Mouse (Mus musculus) brain, embryonic 14.5 days (tissue): ENCODE measurements around the gene Strn4.

Source experiments
- CTCF ChIP-seq: fragments of 200-500 bp; IDR thresholded peaks from 2 replicates; pipeline ENCODE4 v1.5.1; 2012; ENCODE audit warnings: inconsistent platforms, mild to moderate bottlenecking, moderate library complexity, borderline replicate concordance; ENCODE audit not compliant: insufficient read depth, insufficient read length; ENCODE audit errors: extremely low read depth
- POLR2A ChIP-seq: fragments of 200-500 bp; IDR thresholded peaks from 2 replicates; pipeline ENCODE4 v1.6.1; 2012; ENCODE audit warnings: mild to moderate bottlenecking, inconsistent platforms, borderline replicate concordance; ENCODE audit not compliant: poor library complexity, insufficient read depth, insufficient read length, severe bottlenecking; ENCODE audit errors: extremely low read depth

- TF ChIP-seq CTCF: no peak
- no peak for TF ChIP-seq POLR2A
These were observed 33.0 kb upstream of the Strn4 start for GRCm38 (mm10) chr7:16782555-16783125.
